Mouse (Mus musculus) liver, embryonic 14.5 days (tissue): ENCODE data around the gene Gm29609. TPM values are rescaled to one million over a fixed set of nuclear protein-coding genes. Genes with fewer than 3 reads are reported as not detected.

Source experiments
- ATAC-seq: fragments of 200-750 bp; cut with Nextera tagmentation; 2 replicates; pipeline ENCODE4 v1.8.0; 2017; ENCODE audit warnings: moderate number of reproducible peaks, mild to moderate bottlenecking, moderate library complexity; ENCODE audit not compliant: insufficient read depth
- DNase-seq, 3 experiments: peaks; one replicate each; pipeline ENCODE4 v3.0.0-alpha.2; 2012 to 2013; ENCODE audit warnings: low read depth in 3 of 3, low spot score in 3 of 3
- H3K27ac ChIP-seq: fragments of 300-500 bp; sonication (generic); 2 replicates; pipeline ENCODE4 v1.5.1; 2014; ENCODE audit warnings: moderate library complexity, mild to moderate bottlenecking, control low read depth, inconsistent platforms
- H3K27me3 ChIP-seq: fragments of 300-500 bp; sonication (generic); 2 replicates; pipeline ENCODE4 v1.6.1; 2014; ENCODE audit warnings: mild to moderate bottlenecking, low read length, moderate library complexity; ENCODE audit not compliant: control insufficient read depth, insufficient read depth
- H3K36me3 ChIP-seq: fragments of 300-500 bp; sonication (generic); replicated peaks from 2 replicates; pipeline ENCODE4 v1.6.1; 2014; ENCODE audit warnings: low read depth; ENCODE audit not compliant: control insufficient read depth, insufficient read depth
- H3K4me1 ChIP-seq, 2 experiments: fragments of 200-500 bp in 1 of 2; fragments of 300-500 bp in 1 of 2; sonication (generic) in 1 of 2; replicated peaks; 2 replicates each; pipeline ENCODE4 v1.6.1; 2012 to 2014; ENCODE audit warnings: antibody characterized with exemption in 1 of 2, inconsistent platforms in 1 of 2, low read length in 1 of 2; ENCODE audit not compliant: control insufficient read depth in 2 of 2, insufficient read depth in 2 of 2
- H3K4me2 ChIP-seq: fragments of 300-500 bp; sonication (generic); 2 replicates; pipeline ENCODE4 v1.6.1; 2014; ENCODE audit warnings: low read depth, mild to moderate bottlenecking, control low read depth, moderate library complexity
- H3K4me3 ChIP-seq, 2 experiments: fragments of 200-500 bp in 1 of 2; fragments of 300-500 bp in 1 of 2; sonication (generic) in 1 of 2; 2 replicates each; pipeline ENCODE4 v1.5.1; 2012 to 2014; ENCODE audit warnings: low read depth in 2 of 2, low read length in 2 of 2, mild to moderate bottlenecking in 2 of 2, control low read depth in 1 of 2, inconsistent platforms in 1 of 2, moderate library complexity in 1 of 2; ENCODE audit not compliant: insufficient read depth in 1 of 2
- H3K9ac ChIP-seq: fragments of 300-500 bp; sonication (generic); replicated peaks from 2 replicates; pipeline ENCODE4 v1.6.1; 2014; ENCODE audit warnings: mild to moderate bottlenecking, control low read depth, moderate library complexity
- H3K9me3 ChIP-seq: fragments of 300-500 bp; sonication (generic); 2 replicates; pipeline ENCODE4 v1.6.1; 2016; ENCODE audit warnings: low read length, mixed read lengths; ENCODE audit not compliant: control insufficient read depth
- CTCF ChIP-seq: IDR thresholded peaks from 2 replicates; pipeline ENCODE4 v1.5.1; 2016; ENCODE audit warnings: antibody characterized with exemption, low read depth, control low read depth
- EP300 ChIP-seq: IDR thresholded peaks from 2 replicates; pipeline ENCODE4 v1.6.1; 2016; ENCODE audit warnings: antibody characterized with exemption, low read depth
- WGBS: fragments of 180-500 bp; shearing (Covaris S2); extraction: QIAGEN DNeasy Blood & Tissue Kit; methylation state at CpG from one replicate; pipeline ENCODE4 v1.1.7; 2014; ENCODE audit not compliant: insufficient replicate concordance; 5-methylcytosine and 5-hydroxymethylcytosine counted together
- polyA plus RNA-seq, 2 experiments: library from polyadenylated mRNA; depleted of rRNA in 1 of 2; stranded (reverse) in 1 of 2; unstranded in 1 of 2; fragments of >200 nt; fragmentation: Nextera tagmentation in 1 of 2; extraction: Ambion mirVana in 1 of 2; gene quantifications; 2 replicates each; pipeline versions ENCODE4 v1.2.1 to v1.2.3; 2012 to 2014

Gm29609 gene
- polyA plus RNA-seq, 2 experiments: 0.77 to 0.90 TPM

- 9% methylated on average over 42 of the region's 42 CpGs for WGBS
- Histone ChIP-seq H3K27ac (peak overlapping the region; percentile 83), H3K4me3 (peak overlapping the region; percentile 75 to 79), H3K4me1 (peaks cover 5 to 11% of the 10 kb centered on the region in 2 experiments), H3K9me3 (no peaks in the 10 kb centered on the region), H3K4me2 (peak overlapping the region; percentile 93), H3K9ac (peak overlapping the region; percentile 94), H3K36me3 (peaks cover 52% of the 10 kb centered on the region), H3K27me3 (no peaks in the 10 kb centered on the region)
- ATAC-seq (peak; percentile 56), DNase-seq (peak in 1 of 3 experiments; percentile 40)
- TF ChIP-seq EP300 (no peak), CTCF (no peak)
Observed at GRCm38 (mm10) chr5:31192045-31192938, 12.6 kb upstream of the Gm29609 start.

GRCm38 (mm10) chr5:31190201-31190600 lies 10.5 kb upstream of the Gm29609 start:
- Histone ChIP-seq H3K27ac (no peak overlapping the region), H3K4me3 (no peak overlapping the region), H3K4me1 (peaks cover 8 to 11% of the 10 kb centered on the region in 2 experiments), H3K4me2 (no peak overlapping the region), H3K36me3 (peaks cover 40% of the 10 kb centered on the region), H3K27me3 (no peaks in the 10 kb centered on the region), H3K9me3 (no peaks in the 10 kb centered on the region), H3K9ac (no peak overlapping the region)
- ATAC-seq (no peak), DNase-seq (no peak)
- TF ChIP-seq CTCF: no peak
- TF ChIP-seq EP300: no peak
- WGBS: 85% methylated on average over 9 of the region's 9 CpGs

GRCm38 (mm10) chr5:31188223-31188840 lies 8.6 kb upstream of the Gm29609 start:
- TF ChIP-seq EP300 (no peak), CTCF (peak; percentile 73)
- Histone ChIP-seq H3K27me3 (no peaks in the 10 kb centered on the region), H3K4me2 (no peak overlapping the region), H3K4me3 (no peak overlapping the region), H3K4me1 (peaks cover 14% of the 10 kb centered on the region in 2 experiments), H3K9me3 (no peaks in the 10 kb centered on the region), H3K27ac (no peak overlapping the region), H3K36me3 (peaks cover 33% of the 10 kb centered on the region), H3K9ac (no peak overlapping the region)
- DNase-seq: no peak
- ATAC-seq: no peak
- WGBS: 66% methylated on average over 4 of the region's 4 CpGs

- peak overlapping the region; percentile 76 for H3K27ac ChIP-seq
Observed at GRCm38 (mm10) chr5:31183678-31184077, 4.0 kb upstream of the Gm29609 start.

GRCm38 (mm10) chr5:31181183-31181770 lies 1.6 kb upstream of the Gm29609 start:
- no peak for DNase-seq
- 82% methylated on average over 9 of the region's 9 CpGs for WGBS
- Histone ChIP-seq H3K4me2 (peak overlapping the region; percentile 89), H3K27me3 (no peaks in the 10 kb centered on the region), H3K36me3 (peaks cover 2% of the 10 kb centered on the region; the same call in 1 of the 2 replicates), H3K4me3 (no peak overlapping the region; a peak in 1 of 4 replicates), H3K27ac (no peak overlapping the region), H3K4me1 (peaks cover 24 to 27% of the 10 kb centered on the region in 2 experiments), H3K9ac (no peak overlapping the region), H3K9me3 (no peaks in the 10 kb centered on the region)
- ATAC-seq: no peak
- no peak for TF ChIP-seq CTCF
- TF ChIP-seq EP300: no peak

More at GRCm38 (mm10) chr5:31183678-31184077, 4.0 kb upstream of the Gm29609 start:
- H3K27me3 ChIP-seq: no peaks in the 10 kb centered on the region
- TF ChIP-seq EP300 (peak; percentile 74), CTCF (no peak)
- H3K9me3 ChIP-seq: no peaks in the 10 kb centered on the region
- WGBS: 15% methylated on average over 4 of the region's 4 CpGs
- no peak overlapping the region for H3K4me3 ChIP-seq
- DNase-seq (peak; percentile 67 to 68 (median 67)), ATAC-seq (peak; percentile 50)
- H3K9ac ChIP-seq: peak overlapping the region; percentile 28; the same call in 1 of the 2 replicates
- H3K4me2 ChIP-seq: peak overlapping the region; percentile 42
- peaks cover 21 to 23% of the 10 kb centered on the region in 2 experiments for H3K4me1 ChIP-seq
- H3K36me3 ChIP-seq: peaks cover 18% of the 10 kb centered on the region
